Mouse (Mus musculus): Measurements from ENCODE around the gene Mall.
A peak's percentile ranks its signal among the peaks of the same experiment; 100 is the strongest.

Mall gene

DNA sequence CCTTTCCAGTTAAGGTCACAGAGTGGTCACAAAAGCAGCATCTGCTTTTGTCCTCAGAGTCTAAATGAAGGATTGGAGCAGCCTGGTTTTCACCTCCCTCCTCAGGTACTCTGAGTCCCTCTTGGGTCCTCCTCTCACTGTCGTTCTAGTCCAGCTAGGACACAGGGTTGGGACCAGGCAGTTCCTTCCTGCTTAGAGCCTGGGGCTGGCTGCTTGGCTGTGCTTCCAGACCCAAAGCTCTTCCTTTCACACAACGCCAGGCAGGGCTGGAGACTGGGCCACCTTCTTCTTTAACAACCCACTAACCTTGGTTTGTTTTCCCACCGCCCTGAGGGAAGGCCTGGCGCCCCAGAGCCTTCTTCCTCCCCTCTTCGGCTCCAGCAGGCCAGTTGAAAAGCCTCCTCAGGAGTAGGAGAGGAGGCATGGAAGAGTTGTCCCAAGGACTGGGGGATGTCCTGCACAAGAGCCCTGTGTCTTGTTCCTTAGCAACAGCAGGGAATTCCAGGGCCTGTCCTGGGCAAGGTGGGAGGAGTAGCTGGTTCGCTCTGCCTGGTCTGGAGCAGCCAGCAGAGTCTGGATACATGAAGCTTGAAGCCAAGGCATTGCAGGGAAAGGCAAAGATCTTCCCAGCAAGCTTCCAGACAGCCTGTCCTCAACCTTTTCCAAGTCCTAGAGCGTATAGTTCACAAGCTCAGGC lies 717 bp upstream of the Mall start:
- no peak for DNase-seq (ENCODE audit: low spot score in 2 of 2)

DNA sequence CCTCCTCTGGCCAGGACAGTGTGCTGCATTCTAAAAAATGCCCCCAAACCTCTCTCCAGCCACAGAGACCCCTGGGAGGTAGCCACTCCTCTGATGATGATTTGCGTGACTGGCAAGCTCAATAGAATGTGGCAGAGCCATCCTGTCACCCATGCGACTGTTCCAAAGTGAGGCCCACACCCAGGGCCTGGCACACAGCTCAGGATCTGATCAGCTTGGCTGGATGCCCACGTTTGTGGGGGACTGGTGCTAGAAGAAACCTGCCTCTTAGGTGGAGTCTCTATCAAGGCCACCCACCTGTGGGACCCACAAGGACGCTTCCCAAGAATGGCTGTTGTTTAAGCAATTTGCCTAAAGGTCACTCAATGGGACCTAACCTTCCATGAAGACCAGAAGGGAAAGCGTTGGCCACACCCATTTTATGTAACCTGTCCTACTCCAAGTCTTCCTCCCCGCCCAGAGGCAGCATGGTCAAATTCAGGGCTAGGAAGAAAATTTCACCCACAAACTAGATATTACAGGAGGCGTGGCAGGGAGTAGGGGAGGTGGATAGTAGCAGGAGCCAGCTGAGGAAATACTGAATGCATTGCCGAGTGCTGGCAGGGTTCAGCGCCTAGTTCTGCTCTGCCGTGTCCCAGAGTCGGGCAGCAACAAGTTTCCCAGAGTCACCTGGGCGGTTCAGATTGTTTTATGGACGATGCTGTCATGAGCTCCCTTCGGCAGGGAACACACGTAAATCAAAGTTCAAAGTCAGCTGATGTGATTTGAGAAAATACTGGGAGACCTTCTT lies 876 bp downstream of the Mall start:
- peak in 1 of 2 experiments; percentile 21 for DNase-seq (ENCODE audit: low spot score in 2 of 2)

DNA sequence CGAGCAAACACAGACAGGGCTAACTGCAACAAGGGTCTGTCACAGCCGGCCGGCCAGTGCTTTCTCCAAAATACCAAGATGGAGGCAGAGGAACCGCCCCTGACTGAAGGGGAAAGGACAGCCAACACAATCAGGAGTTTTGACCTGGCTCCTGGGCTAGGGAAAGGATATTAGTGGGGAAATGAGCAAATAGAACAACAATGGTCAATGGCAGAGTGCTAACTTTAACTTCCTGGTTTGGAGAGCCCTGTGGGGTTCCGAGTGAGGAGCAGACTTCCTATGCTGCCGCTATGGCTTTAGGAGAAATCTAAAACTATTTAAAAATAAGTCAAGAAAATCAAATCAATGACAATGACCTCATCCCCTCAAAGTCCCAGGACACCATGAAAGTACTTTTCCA lies 1.6 kb downstream of the Mall start:
- DNase-seq (ENCODE audit: low spot score in 2 of 2) = peak; percentile 28 to 50

DNA sequence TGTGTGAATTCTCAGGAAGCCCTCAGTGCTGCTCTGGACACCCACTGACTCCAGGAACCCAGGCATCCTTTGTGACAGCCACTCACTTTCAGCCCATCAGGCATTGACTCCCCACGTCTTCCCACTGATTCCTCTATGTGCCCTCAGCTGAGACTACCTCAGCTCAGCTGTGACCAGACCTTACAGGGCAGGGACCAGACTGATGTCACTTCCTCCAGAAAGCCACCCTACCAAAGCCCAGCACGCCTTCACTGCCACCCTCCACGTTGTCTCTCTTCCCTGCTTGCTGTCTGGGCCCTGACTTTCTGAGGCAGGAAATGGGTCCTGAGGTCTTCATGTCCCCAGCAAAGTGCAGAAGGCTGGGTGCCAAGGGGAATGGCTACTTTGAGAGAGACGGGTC lies 6.5 kb downstream of the Mall start:
- no peak for DNase-seq (ENCODE audit: low spot score in 2 of 2)

DNA sequence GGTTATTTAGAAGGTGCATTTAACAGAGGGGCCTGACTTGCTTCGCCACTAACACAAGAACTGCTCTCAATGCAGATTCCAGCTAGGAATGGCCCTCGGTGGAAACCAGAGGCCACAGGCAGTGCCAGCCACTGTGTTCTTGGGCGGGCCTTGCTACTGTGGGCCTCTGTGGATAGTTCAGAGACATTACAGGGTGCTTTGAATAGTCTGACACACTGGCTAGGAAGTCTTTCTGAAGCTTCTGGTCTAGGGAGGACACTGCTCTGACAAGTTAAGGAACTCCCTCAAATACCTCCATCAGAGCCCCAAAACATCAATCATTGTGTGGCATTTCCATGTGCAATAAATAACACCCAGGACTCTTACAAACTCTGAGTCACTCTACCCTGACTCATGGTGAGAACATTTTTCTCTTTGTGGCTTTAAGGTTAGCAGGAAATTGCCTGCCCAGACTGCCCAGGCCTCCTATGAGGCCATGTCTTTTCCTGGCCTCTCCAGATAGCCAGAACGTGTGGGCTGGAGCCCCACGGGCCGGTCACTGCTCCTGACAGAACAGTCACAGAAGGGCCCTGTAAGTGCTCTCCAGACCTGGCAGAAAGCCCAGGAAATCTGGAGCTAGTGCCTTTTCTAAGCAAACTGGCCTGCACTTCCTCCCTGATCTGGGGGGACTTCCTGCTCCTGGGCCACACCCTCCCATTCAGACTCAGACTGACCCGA lies 7.4 kb downstream of the Mall start:
- peak; percentile 87 to 89 for DNase-seq (ENCODE audit: low spot score in 2 of 2)

DNA sequence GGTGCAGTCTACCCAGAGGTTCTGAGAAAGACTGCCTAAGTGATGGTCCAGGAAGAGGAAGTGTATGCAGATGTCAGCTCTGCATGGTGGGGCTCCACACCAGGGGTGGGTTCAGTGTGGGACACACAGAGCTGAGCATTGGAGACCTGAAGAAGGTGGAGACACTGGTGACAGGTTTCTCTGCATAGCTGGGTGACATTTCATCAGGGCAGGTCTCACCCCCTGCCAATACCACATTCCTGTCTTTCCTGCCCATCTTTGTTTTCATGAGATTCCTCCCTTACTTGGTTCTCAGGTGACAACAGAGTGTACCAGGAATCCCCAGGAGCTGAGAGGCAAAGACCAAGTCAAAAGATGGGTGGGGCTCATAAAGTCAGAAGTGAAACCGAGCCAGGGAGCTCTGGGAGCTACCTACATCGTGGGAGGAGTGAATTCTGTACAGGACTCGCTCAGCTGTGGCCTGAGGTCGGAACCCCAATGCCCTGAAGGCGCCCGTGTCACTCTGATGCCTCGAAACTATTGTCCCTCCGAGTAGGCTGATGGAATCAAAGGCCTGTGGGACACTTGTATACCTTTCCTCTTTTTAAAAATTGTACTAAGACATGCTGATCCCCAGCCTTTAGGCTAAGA lies 10.8 kb downstream of the Mall start:
- DNase-seq (ENCODE audit: low spot score in 2 of 2) = no peak

DNA sequence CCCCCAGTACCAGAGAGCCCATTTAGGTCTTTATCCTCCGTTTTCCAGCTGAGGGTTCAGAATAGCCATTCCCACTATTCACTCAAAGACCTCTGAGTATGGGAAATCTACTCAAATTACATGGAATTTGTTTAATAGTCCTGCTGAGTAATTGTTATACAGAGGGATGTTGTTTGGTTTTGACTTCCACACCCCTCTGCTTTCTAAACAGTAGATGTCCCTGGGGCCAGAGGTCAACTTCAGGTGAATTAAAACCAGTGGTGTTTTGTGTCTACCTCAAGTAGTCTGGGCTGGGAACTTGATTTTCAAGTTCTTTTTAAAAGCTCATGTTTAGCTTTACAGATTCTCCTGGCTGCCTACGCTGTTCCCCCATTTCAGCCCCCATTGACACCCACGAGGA lies 15.0 kb downstream of the Mall start:
- DNase-seq (ENCODE audit: low spot score in 2 of 2) = no peak

DNA sequence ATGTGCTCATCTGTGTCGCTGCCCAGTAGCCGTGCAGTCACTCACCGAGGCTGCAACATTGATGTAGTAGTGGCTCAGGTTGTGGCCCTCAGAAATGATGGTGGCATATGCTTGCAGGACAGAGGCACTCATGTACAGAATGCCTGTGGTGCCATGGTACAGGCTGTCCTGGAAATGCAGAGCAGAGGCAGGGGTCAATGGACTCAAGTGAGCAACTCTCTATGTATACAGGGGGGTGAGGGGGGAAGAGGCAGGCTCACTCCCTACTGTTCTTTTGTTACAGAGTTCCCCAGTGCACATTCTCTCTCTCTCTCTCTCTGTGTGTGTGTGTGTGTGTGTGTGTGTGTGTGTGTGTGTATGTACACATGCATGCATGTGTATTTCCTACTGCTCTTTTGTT lies 20.9 kb downstream of the Mall start:
- DNase-seq (ENCODE audit: low spot score in 2 of 2) = no peak

DNA sequence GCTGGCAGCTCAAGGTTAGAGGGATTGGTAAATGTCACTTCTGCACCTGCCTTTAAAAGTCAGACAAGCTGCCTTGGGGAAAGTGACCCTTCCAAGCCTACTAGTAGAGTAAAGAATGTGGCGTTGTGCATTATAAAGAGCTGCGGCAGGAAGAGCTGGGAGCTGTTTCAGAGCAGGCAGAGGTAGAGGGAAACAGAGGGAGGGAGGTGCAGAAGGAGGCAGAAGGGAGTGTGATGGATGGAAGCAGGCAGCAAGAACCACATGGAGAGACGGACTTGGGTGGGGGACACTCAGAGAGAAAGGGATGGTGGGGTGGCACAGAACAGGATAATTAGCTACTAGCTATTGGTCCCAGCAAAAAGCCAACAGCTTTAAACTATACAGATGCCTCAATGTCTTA lies 21.7 kb downstream of the Mall start:
- no peak for DNase-seq (ENCODE audit: low spot score in 2 of 2)

DNA sequence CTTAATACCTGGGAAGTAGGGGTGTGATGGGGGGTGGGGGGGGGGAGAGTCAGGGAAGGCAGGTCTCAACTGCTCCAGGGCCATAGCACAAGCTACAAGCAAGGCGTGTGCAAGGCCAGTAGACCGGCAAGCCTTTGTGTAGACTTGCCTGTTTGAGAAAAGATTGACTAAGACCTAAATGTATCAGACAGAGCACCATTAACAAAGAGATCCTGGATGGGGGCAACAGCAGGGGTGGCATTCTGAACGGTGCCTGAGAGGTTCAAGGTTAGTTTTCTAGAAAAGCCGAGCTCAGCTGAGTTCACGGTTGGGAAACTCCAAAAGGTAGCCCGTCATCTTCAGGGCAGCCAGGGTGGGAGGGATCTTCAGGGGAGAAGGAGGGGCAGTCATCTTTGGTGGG lies 24.5 kb downstream of the Mall start:
- DNase-seq (ENCODE audit: low spot score in 2 of 2) = no peak

DNA sequence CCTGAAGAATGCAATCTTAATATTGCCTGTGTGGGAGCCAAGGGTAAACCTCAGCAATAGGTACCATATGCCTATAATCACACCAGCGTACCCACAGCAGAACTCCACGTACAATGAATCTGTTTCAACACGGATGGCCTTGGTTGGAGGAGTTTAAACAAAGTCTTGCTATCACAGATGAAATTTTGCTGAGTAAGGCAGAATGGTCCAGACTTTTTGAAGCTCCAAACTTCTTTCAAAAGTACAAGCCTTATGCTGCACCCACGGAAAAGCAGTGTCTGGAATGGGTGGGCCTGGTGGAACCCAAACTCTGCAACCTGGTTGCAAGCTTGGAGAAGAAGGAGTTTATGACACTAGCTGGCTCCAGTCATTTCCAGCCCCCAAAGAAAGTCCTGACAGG lies 40.5 kb downstream of the Mall start:
- DNase-seq (ENCODE audit: low spot score in 2 of 2) = no peak

DNA sequence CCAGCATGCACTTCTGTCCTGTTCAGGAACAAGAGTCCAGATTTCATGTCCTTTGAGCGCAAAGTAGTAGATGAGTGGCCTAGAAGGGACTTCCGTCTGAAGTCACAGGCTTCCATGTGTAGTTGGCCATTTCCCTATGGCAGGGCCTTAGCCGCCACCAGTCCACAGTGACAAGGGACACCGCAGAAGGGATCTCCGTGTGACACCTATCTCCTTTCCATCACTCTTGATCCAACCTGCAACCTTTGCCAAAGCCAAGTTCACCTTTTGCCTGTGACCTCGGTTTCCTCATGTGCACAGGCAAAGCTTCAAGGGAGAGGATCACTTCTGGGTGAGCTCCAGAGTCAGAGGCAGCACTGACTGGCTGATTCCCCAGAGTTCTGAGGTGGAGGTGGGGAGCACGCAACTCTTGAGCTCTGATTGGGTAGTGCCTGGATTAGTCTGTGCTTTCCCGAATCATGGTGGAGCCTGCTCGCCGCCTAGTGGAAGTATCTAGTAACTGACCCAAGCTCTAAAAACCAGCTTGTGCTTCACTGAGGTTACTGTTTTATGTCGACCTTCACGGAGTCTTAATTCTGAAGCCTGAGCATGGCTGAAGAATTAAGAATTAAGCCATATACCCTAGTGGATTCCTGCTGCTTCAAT lies 45.9 kb downstream of the Mall start:
- DNase-seq (ENCODE audit: low spot score in 2 of 2) = peak; percentile 28 to 37

DNA sequence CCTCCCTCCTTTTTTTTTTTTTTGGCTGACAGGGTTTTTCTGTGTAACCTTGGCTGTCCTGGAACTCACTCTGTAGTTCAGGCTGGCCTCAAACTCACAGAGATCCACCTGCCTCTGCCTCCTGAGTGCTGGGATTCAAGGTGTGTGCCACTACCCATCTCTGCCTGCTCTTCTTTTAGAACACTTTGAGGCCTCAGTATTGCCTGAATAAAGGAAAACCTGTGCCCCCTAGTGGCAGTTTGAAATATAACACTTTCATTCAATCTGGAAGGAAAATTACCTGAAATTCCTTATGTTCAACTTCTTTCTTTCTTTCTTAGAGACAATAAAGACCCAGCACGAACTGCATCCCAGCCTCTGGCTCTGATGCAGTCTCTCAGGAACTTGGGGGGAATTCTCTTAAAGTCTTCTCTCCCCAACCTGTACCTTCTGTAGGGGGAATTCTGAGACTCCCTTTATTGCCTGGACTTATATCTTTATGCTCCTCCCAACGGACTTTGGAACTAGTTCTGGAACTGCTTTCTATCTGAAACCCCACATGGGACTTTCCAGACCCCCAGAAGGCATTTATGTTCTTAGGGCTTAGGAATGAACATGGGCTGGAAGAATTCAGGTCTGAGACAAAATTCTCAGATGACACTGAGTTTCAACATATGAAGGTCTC lies 61.8 kb downstream of the Mall start:
- peak in 1 of 2 experiments; percentile 18 for DNase-seq (ENCODE audit: low spot score in 2 of 2)

DNA sequence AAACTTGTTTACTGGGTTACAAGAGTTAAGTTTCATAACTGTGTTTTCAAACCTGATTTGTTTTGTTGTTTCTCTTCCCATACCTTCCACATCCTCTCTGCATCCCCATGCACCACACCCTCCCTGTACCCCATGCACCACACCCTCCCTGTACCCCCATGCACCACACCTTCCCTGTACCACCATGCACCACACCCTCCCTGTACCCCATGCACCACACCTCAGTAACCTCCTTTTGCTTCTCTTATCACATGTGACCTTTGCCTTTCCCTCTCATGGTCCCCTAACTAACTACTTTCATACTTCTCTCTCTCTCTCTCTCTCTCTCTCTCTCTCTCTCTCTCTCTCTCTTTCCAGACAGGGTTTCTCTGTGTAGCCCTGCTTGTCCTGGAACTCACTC lies 62.7 kb downstream of the Mall start:
- no peak for DNase-seq (ENCODE audit: low spot score in 2 of 2)

DNA sequence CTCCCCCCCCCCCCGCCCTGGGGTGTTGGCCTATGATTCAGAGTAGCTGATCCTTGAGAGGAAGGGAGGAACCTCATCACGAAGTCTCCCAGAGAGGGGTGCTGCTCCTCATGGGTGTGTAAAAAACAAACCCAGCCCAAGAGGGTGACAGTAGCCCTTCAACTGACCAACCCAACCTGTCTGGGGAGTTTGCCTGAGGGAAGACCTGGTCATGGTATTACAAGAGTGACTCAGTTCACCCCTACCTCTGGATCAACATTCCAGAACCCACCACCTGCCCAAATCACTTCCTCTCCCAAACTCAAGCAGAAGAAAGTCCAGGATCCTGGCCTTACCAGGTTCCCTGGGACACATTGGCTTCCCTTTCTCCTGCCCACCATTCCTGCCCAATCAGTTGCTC lies 67.0 kb downstream of the Mall start:
- DNase-seq (ENCODE audit: low spot score in 2 of 2) = no peak

DNA sequence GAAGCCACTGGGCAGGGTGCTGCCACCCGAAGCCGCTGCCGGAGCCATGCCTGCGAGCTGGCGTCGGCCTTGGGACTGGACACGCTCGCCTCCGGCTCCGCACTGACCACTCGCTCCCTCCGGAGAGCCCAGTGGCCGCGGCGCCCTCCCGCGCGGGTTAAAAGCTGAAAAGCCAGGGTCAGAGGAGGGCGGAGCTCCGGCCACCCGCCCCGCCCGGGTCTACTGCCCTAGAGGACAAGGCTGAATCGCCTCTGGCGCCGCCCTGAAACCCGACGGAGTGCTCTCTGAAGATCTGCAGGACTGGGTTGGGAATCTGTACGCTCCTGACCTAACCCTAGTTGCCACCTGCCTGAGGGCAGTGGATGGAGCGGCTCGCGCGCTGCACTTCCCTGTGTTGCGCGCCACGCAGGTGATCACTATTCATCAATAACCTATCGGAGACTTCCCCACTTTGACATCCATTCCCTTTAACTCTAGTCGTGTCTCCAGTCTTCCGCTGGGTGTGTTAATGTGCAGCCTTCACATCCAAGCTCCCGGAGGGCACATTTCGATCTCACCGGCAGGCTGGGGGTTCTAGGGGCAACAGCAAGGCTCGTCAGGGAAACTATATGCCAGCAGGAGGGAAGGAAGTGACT lies 73.5 kb downstream of the Mall start, which contains the start of gene Mal:
TSS of gene Mal (minus strand) at position 610 of the 635 bp plus-strand sequence.
- DNase-seq (ENCODE audit: low spot score in 2 of 2) = peak; percentile 38 to 54

DNA sequence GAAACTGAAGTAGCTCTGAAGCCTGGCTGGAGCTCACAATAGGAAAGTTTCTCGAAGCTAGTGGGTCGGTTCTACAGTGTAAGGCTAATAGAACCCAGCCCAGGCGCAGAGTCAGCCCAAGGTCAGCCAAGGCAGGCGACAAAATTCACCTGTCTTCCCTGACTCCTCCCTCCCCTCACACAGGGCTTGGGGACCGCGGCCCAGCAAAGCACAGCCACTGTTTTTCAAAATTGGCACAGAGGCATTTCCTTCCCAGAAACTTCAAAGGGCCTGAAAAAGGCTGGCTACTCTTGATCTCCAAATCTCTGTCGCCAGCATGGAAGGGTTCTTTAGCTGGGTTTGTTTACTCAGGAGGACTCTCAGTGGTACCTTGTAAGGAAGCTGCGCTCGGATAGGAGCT lies 74.3 kb downstream of the Mall start:
- no peak for DNase-seq (ENCODE audit: low spot score in 2 of 2)

DNA sequence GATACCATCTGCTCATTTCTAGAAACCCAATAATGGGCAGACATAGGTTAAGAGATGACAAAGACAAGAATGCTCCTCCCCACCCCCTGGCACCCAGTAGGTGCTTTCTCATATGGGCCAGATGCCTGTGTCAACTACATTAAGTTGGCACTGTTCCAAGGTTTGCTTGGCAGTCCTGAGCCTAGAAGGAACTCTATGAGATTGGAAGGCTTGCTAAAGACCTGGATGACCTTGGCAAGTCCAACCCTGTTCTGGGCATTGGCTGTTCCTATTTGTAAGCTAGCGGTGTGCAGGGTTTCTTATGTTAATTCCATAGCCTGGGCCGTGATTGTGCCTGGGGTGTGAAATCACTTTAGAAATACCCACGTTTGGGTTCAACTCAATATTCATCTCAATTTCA lies 74.9 kb downstream of the Mall start:
- no peak for DNase-seq (ENCODE audit: low spot score in 2 of 2)
